Mouse (Mus musculus): Measurements from ENCODE around the gene Sec24b. TPM values are rescaled to one million over a fixed set of nuclear protein-coding genes. Genes with fewer than 3 reads are reported as not detected.

Gene Sec24b
- total RNA-seq, 2 experiments from 2014 or later, result 34.5 to 47.0 TPM

Other genes starting within 250 kb of the Sec24b start
- gene Rrh, start 239.0 kb downstream of the Sec24b start, total RNA-seq (2014; fragmentation: Nextera tagmentation), result not detected in 2 replicates
- 0.31 TPM in 1 of 2 replicates, not detected in the other for gene Rrh, start 239.0 kb downstream of the Sec24b start, total RNA-seq (2017)
- 137 and 179 TPM in 2 replicates for gene Gar1, start 230.2 kb downstream of the Sec24b start, total RNA-seq (2014; fragmentation: Nextera tagmentation)
- 23.3 and 26.8 TPM in 2 replicates for gene Gar1, start 230.2 kb downstream of the Sec24b start, total RNA-seq (2017)
- not detected in 2 replicates for gene Cfi, start 225.7 kb downstream of the Sec24b start, total RNA-seq (2014; fragmentation: Nextera tagmentation)
- not detected in 2 replicates for gene Cfi, start 225.7 kb downstream of the Sec24b start, total RNA-seq (2017)
- 13.4 and 30.8 TPM in 2 replicates for gene Pla2g12a, start 182.9 kb downstream of the Sec24b start, total RNA-seq (2014; fragmentation: Nextera tagmentation)
- gene Pla2g12a, start 182.9 kb downstream of the Sec24b start, total RNA-seq (2017), result 14.1 and 20.9 TPM in 2 replicates
- 9.1 and 17.5 TPM in 2 replicates for gene Casp6, start 160.1 kb downstream of the Sec24b start, total RNA-seq (2014; fragmentation: Nextera tagmentation)
- 8.1 and 9.8 TPM in 2 replicates for gene Casp6, start 160.1 kb downstream of the Sec24b start, total RNA-seq (2017)
- 4.6 and 12.8 TPM in 2 replicates for gene Mcub, start 91.3 kb downstream of the Sec24b start, total RNA-seq (2014; fragmentation: Nextera tagmentation)
- gene Mcub, start 91.3 kb downstream of the Sec24b start, total RNA-seq (2017), result 1.9 and 4.2 TPM in 2 replicates
- gene Col25a1, start 69.9 kb upstream of the Sec24b start, total RNA-seq (2014; fragmentation: Nextera tagmentation), result not detected in 2 replicates
- not detected in 2 replicates for gene Col25a1, start 69.9 kb upstream of the Sec24b start, total RNA-seq (2017)

All from granulocyte monocyte progenitor cell, adult 5-6 weeks (primary cell).